Mouse (Mus musculus) liver, embryonic 14.5 days (tissue): Measurements from ENCODE around the gene Atf7ip2.

Source experiments
- CTCF ChIP-seq: IDR thresholded peaks from 2 replicates; pipeline ENCODE4 v1.5.1; 2016; ENCODE audit warnings: antibody characterized with exemption, low read depth, control low read depth
- EP300 ChIP-seq: IDR thresholded peaks from 2 replicates; pipeline ENCODE4 v1.6.1; 2016; ENCODE audit warnings: antibody characterized with exemption, low read depth

- TF ChIP-seq CTCF (no peak), EP300 (no peak)
Measured at GRCm38 (mm10) chr16:10288115-10288514, 95.6 kb downstream of the Atf7ip2 start.
